Mouse (Mus musculus): Measurements from ENCODE around the gene Creld2. TPM values are rescaled to one million over a fixed set of nuclear protein-coding genes. Genes with fewer than 3 reads are reported as not detected.

Creld2 gene
- polyA plus RNA-seq, 1 experiment from 2014 or later, result 64.3 TPM

DNA sequence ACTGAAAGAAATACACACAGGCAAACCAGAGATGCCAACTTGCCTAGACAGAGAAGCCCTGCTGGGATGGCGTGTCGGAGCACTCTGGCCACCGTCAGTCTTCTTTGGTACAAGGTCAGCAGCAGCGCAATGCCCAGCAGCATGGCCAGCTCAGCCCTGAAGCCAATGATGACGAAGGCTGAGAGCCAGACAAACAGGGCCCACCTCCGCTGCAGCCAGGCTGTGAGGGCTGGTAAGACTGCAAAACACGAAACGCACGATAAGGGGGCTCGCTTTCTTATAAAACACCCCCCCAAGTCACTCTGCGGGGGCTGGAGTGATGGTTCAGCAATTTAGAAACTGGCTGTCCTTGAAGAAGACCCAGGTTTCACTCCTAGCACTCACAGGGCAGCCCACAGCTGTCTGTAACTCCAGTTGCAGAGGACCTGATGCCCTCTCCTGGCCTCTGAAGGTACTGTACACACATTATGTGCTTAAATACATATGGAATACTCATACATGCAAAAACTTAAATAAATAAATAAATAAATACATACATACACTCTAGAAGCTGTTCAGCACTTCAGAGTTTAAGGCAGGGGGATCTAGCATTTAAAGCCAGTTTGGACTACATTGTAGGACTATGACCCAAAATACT is 4.9 kb upstream of the Creld2 start:
- 95% methylated on average over 11 of the region's 11 CpGs for WGBS
- no peaks in the 10 kb centered on the region for H3K9me3 ChIP-seq
- peaks cover 45% of the 10 kb centered on the region for H3K36me3 ChIP-seq (replicated peaks)

GRCm38 (mm10) chr15:88815196-88815700 is 4.2 kb upstream of the Creld2 start:
- H3K4me3 ChIP-seq (replicated peaks), result no peak overlapping the region
- no peak overlapping the region for H3K9ac ChIP-seq
- peaks cover 43% of the 10 kb centered on the region for H3K36me3 ChIP-seq (replicated peaks)
- peaks cover 8% of the 10 kb centered on the region for H3K4me1 ChIP-seq
- H3K9me3 ChIP-seq, result no peaks in the 10 kb centered on the region
- WGBS, result 88% methylated on average over 6 of the region's 6 CpGs
- no peak overlapping the region for H3K27ac ChIP-seq
- no peak for ATAC-seq (ENCODE audit: low FRiP score)
- H3K27me3 ChIP-seq, result no peaks in the 10 kb centered on the region
- H3K4me2 ChIP-seq, result no peak overlapping the region

More for the DNA sequence above, 4.9 kb upstream of the Creld2 start:
- Histone ChIP-seq H3K4me1 (peaks cover 5% of the 10 kb centered on the region), H3K27me3 (no peaks in the 10 kb centered on the region), H3K4me2 (no peak overlapping the region), H3K4me3 (replicated peaks) (no peak overlapping the region), H3K27ac (no peak overlapping the region), H3K9ac (no peak overlapping the region)
- ATAC-seq (ENCODE audit: low FRiP score), result no peak

- H3K27ac ChIP-seq, result peak overlapping the region; percentile 48; the same call in 1 of the 2 replicates
Measured at GRCm38 (mm10) chr15:88819906-88820303, 459 bp downstream of the Creld2 start.

DNA sequence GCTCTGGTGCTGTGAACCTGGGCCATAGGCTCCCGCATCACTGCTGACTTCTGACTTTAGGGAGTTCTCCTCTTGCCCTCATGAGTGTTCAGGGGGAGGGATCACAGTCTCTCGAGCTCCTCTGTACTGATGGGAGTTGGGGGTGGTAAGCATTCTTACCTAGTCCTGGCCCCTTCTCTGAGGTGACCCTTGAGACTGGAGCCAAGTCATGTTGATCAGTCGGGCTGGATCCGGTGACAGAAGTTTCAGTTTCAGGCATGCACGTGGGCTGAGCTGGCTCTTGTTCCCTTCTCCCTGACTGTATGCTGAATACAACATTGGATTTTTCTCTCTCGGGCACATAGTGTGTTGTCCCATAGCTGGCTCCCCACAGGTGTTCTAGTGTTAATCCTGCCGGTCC is 2.0 kb downstream of the Creld2 start:
- H3K4me3 ChIP-seq (replicated peaks), result no peak overlapping the region
- H3K4me1 ChIP-seq, result peaks cover 21% of the 10 kb centered on the region
- WGBS, result 85% methylated on average over 7 of the region's 7 CpGs
- no peaks in the 10 kb centered on the region for H3K9me3 ChIP-seq
- no peak overlapping the region for H3K4me2 ChIP-seq
- no peak for ATAC-seq (ENCODE audit: low FRiP score)
- peaks cover 53% of the 10 kb centered on the region for H3K36me3 ChIP-seq (replicated peaks)
- H3K9ac ChIP-seq, result no peak overlapping the region
- no peak overlapping the region for H3K27ac ChIP-seq
- H3K27me3 ChIP-seq, result no peaks in the 10 kb centered on the region

More at GRCm38 (mm10) chr15:88819906-88820303, 459 bp downstream of the Creld2 start:
- H3K36me3 ChIP-seq (replicated peaks), result peaks cover 49% of the 10 kb centered on the region
- H3K4me2 ChIP-seq, result peak overlapping the region; percentile 95
- H3K4me3 ChIP-seq (replicated peaks), result peak overlapping the region; percentile 71
- peaks cover 21% of the 10 kb centered on the region for H3K4me1 ChIP-seq
- peak overlapping the region; percentile 84 for H3K9ac ChIP-seq
- H3K9me3 ChIP-seq, result no peaks in the 10 kb centered on the region
- no peak for ATAC-seq (ENCODE audit: low FRiP score)
- 1% methylated on average over 23 of the region's 23 CpGs for WGBS
- no peaks in the 10 kb centered on the region for H3K27me3 ChIP-seq

- H3K9ac ChIP-seq, result no peak overlapping the region
- H3K9me3 ChIP-seq, result no peaks in the 10 kb centered on the region
- H3K4me3 ChIP-seq (replicated peaks), result no peak overlapping the region
- H3K4me1 ChIP-seq, result peaks cover 21% of the 10 kb centered on the region
- H3K36me3 ChIP-seq (replicated peaks), result peaks cover 64% of the 10 kb centered on the region
- H3K27ac ChIP-seq, result no peak overlapping the region
- no peak overlapping the region for H3K4me2 ChIP-seq
- 96% methylated on average over 7 of the region's 7 CpGs for whole genome bisulfite sequencing
- ATAC-seq (ENCODE audit: low FRiP score), result no peak
- H3K27me3 ChIP-seq, result no peaks in the 10 kb centered on the region
Measured at GRCm38 (mm10) chr15:88822513-88822912, 3.1 kb downstream of the Creld2 start.

- 91% methylated on average over 5 of the region's 5 CpGs for WGBS
- no peaks in the 10 kb centered on the region for H3K27me3 ChIP-seq
- H3K27ac ChIP-seq, result no peak overlapping the region
- no peaks in the 10 kb centered on the region for H3K9me3 ChIP-seq
- H3K36me3 ChIP-seq (replicated peaks), result peaks cover 66% of the 10 kb centered on the region
- H3K4me1 ChIP-seq, result peaks cover 19% of the 10 kb centered on the region
- no peak overlapping the region for H3K9ac ChIP-seq
- ATAC-seq (ENCODE audit: low FRiP score), result no peak
- no peak overlapping the region for H3K4me2 ChIP-seq
- H3K4me3 ChIP-seq (replicated peaks), result no peak overlapping the region
Measured at GRCm38 (mm10) chr15:88823376-88823775, 3.9 kb downstream of the Creld2 start.

GRCm38 (mm10) chr15:88827466-88827865 is 8.0 kb downstream of the Creld2 start:
- Histone ChIP-seq H3K9me3 (no peaks in the 10 kb centered on the region), H3K4me2 (no peak overlapping the region), H3K4me3 (replicated peaks) (no peak overlapping the region), H3K4me1 (no peaks in the 10 kb centered on the region; the same call in 1 of the 2 replicates), H3K27me3 (no peaks in the 10 kb centered on the region), H3K9ac (no peak overlapping the region), H3K27ac (no peak overlapping the region), H3K36me3 (replicated peaks) (peaks cover 53% of the 10 kb centered on the region)
- WGBS, result 92% methylated on average over 6 of the region's 6 CpGs
- no peak for ATAC-seq (ENCODE audit: low FRiP score)

GRCm38 (mm10) chr15:88827991-88828799 is 8.7 kb downstream of the Creld2 start:
- Histone ChIP-seq H3K9ac (no peak overlapping the region), H3K27ac (no peak overlapping the region), H3K4me3 (replicated peaks) (no peak overlapping the region), H3K4me2 (no peak overlapping the region), H3K9me3 (no peaks in the 10 kb centered on the region), H3K36me3 (replicated peaks) (peaks cover 46% of the 10 kb centered on the region), H3K27me3 (no peaks in the 10 kb centered on the region), H3K4me1 (no peaks in the 10 kb centered on the region; the same call in 1 of the 2 replicates)
- 22% methylated on average over 9 of the region's 9 CpGs for WGBS
- ATAC-seq (ENCODE audit: low FRiP score), result peak; percentile 47

DNA sequence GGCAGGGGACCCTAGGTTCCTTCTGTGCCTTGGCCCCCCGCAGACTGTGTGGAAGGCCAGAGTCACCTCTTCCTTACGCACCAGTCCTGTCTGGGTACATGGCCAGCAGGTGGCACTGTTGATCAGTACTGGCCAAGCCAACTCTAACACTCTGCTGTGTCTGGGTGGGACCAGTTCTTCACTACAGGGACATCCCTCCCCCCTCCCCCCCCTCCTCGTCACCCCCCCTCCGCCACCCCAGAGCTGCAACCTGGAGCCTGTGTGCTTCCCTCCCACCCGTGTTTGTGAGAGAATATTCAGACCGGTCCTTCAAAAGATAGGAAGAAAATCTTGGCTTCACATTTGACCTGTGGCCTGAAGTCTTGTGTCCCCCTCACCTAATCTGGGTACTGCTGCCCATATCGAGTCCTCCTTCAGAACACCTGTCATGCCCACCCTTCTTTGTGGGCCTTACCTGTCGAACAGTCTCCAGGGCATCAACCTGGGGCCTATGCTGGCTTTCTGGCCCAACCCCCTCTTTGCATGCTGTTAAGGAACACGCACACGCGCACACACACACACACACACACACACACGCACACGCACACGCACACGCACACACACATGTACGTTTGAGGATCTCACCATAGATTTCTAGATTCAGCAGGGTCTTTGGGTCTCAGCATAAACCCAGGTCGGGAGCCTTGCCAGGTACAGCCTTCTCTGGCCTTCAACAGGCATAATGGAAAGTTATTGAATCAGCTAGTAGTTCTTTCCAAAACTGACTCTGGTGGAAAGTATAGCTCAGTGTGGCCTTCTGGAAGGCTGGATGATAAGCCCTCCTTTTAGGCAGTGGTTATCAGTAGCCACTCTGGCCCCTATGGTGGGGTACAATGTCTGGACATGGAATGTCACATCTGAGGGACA is 9.6 kb downstream of the Creld2 start:
- Histone ChIP-seq H3K4me3 (replicated peaks) (no peak overlapping the region), H3K9me3 (no peaks in the 10 kb centered on the region), H3K36me3 (replicated peaks) (peaks cover 37% of the 10 kb centered on the region), H3K9ac (no peak overlapping the region), H3K27ac (no peak overlapping the region), H3K4me2 (no peak overlapping the region), H3K27me3 (no peaks in the 10 kb centered on the region), H3K4me1 (no peaks in the 10 kb centered on the region; the same call in 1 of the 2 replicates)
- peak; percentile 89 for ATAC-seq (ENCODE audit: low FRiP score)
- 57% methylated on average over 17 of the region's 17 CpGs for WGBS

DNA sequence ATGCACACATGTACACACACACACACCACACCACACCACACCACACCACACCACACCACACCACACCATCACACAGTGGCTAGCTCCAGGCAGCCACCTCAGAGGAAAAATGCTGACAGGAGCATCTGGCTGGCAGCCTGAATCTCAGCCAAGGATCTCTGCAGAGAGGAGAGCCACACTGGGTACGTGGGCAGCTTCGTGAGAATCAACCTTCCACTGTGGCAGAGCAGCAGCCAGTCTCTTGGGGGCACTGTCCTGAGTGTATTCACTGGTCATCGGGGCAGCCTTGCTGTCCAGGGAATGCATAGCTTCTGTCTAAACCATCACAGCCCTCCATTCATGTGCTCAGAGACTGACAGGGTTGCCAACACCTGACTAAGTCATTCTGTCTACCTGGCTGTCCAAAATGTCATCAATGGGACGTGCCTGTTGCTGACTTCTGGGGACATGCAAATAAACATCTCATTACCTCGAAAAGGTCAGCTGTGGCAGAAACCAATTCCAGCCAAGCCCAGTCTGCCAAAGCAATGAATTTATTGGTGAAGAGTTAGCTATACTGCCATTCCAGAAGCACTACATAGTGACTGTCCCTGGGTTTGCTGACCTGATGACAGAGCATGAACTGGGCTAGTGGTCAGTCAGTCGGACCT is 10.5 kb downstream of the Creld2 start:
- no peak overlapping the region for H3K4me3 ChIP-seq (replicated peaks)
- H3K9ac ChIP-seq, result no peak overlapping the region
- no peak overlapping the region for H3K4me2 ChIP-seq
- ATAC-seq (ENCODE audit: low FRiP score), result no peak
- H3K36me3 ChIP-seq (replicated peaks), result peaks cover 29% of the 10 kb centered on the region
- H3K27me3 ChIP-seq, result no peaks in the 10 kb centered on the region
- H3K4me1 ChIP-seq, result no peaks in the 10 kb centered on the region; the same call in 1 of the 2 replicates
- no peaks in the 10 kb centered on the region for H3K9me3 ChIP-seq
- no peak overlapping the region for H3K27ac ChIP-seq
- 81% methylated on average over 6 of the region's 6 CpGs for WGBS

GRCm38 (mm10) chr15:88830696-88831095 is 11.2 kb downstream of the Creld2 start:
- no peaks in the 10 kb centered on the region for H3K27me3 ChIP-seq
- H3K4me2 ChIP-seq, result no peak overlapping the region
- WGBS, result 83% methylated on average over 5 of the region's 5 CpGs
- H3K9ac ChIP-seq, result no peak overlapping the region
- H3K27ac ChIP-seq, result no peak overlapping the region
- no peaks in the 10 kb centered on the region; the same call in 1 of the 2 replicates for H3K4me1 ChIP-seq
- ATAC-seq (ENCODE audit: low FRiP score), result no peak
- peaks cover 21% of the 10 kb centered on the region for H3K36me3 ChIP-seq (replicated peaks)
- H3K9me3 ChIP-seq, result no peaks in the 10 kb centered on the region
- H3K4me3 ChIP-seq (replicated peaks), result no peak overlapping the region
